Mouse (Mus musculus) right cerebral cortex, postnatal 4 days (tissue): ENCODE measurements around the gene Tmem240.
A peak's percentile ranks its signal among the peaks of the same experiment; 100 is the strongest.
"Not testable (repeated sequence)": the region's sequence is repeated elsewhere in the genome, so short reads cannot be mapped to it uniquely, and the experiment has no call there.

Experiments used
- DNase-seq: peaks from one replicate; pipeline ENCODE4 v3.0.0-alpha.2; 2022

Tmem240 gene

DNA sequence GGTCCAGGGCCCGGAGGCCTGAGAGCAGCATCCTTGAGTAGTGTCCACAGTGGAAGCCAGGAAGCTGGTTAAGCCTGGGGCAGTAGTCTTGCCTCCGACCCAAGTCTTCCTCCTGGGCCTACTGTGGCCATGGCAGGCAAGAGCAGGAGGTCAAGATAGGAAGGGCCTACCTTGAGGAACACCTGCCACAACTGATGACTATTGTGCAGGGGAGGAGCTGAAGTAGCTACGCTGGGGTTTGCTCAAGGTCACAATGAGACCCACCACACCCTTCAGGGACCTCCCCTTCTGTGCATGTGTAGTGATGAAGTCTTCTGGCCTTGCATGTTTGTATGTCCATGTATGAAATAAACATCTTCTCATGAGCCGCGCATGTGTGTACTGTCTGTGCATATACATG lies 1.2 kb downstream of the Tmem240 start:
- no peak for DNase-seq

- DNase-seq = no peak
These were observed 1.8 kb downstream of the Tmem240 start for GRCm38 (mm10) chr4:155736421-155736820.

- DNase-seq = no peak
These were observed 3.7 kb downstream of the Tmem240 start for GRCm38 (mm10) chr4:155738262-155738661.

- DNase-seq = no peak
These were observed 4.6 kb downstream of the Tmem240 start for GRCm38 (mm10) chr4:155739152-155739551.

- peak; percentile 31 for DNase-seq
These were observed 5.4 kb downstream of the Tmem240 start for GRCm38 (mm10) chr4:155739741-155740636.

- not testable (repeated sequence) for DNase-seq
These were observed 6.1 kb downstream of the Tmem240 start for GRCm38 (mm10) chr4:155740681-155741080.

DNA sequence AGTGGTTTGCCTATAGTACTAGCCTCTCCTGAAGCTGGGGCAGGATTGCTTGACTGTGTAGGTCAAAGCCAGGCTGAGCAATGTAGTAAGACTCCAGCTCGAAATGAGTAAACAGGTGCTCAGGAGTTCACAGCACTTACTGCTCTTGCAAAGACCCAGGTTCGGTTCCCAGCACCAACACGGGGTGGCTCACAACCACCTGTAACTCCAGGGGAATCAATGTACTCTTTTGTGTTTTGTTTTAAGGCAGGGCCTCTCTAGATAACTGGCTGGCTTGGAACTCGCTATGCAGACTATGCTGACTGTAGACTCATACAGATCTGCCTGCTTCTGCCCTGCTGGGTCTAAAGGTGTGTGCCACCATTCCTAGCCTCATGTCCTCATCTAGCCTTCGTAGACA lies 8.1 kb downstream of the Tmem240 start:
- no peak for DNase-seq

DNA sequence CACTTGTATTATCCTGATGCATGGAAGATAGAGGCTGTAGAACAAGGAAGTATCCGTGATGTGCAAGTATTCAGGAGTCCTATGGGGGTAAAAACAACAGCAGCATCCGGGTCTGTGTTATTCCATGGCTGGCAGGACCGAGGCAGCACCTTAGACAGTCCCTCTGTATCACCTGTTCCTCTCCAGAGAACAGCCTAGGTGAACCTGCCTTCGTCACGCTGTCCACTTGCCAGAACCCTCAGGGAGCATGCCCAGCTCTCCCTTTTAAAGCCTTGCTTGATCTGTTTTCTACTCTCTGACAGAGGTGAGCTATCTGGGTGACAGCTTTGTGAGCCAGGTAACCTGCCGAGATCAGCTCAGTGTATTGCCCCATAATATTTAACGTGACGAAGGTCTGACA lies 9.9 kb downstream of the Tmem240 start:
- no peak for DNase-seq

DNA sequence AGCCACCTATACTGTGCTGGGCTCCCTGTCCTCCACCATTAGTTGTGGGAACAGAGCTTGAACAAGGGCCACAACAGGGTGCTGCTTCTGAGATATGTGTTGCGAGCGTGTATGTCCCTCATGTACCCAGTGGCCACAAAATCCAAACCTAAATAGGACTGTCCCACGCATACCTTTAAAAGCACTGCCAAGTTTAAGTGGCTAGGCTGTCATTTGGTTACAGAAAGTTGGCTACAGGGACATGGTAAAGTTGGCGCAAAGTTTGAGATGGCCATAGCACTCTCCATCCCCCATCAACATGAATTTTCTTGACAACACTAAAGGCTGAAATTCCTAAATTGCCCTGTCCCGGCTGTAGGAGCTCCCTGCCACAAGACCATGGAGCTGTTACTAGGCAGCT lies 10.5 kb downstream of the Tmem240 start:
- DNase-seq = no peak

DNA sequence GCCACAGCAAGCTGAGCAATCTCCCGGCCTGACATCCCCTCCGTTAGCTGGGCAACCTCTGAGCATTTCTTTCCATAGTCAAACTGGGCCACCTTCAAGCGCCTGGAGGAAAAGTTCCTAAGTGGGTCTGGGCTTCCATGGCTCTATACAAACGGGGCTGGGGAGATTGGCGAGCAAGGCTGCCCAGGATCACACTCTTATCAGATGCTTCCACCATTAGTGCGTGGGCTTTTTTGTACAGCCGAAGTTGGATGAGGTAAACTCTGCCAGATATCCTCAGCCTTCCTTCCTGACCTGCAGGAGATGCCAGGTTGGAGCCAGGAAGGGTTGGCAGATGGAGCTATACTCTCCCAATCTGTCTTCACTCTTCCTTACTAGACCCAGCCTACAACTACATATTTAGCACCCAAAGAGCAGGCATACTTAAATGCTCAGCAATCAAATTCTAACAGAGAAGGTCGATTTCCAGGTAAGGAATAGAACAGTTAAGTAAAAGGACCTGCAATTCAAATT lies 11.5 kb downstream of the Tmem240 start:
- DNase-seq = no peak

DNA sequence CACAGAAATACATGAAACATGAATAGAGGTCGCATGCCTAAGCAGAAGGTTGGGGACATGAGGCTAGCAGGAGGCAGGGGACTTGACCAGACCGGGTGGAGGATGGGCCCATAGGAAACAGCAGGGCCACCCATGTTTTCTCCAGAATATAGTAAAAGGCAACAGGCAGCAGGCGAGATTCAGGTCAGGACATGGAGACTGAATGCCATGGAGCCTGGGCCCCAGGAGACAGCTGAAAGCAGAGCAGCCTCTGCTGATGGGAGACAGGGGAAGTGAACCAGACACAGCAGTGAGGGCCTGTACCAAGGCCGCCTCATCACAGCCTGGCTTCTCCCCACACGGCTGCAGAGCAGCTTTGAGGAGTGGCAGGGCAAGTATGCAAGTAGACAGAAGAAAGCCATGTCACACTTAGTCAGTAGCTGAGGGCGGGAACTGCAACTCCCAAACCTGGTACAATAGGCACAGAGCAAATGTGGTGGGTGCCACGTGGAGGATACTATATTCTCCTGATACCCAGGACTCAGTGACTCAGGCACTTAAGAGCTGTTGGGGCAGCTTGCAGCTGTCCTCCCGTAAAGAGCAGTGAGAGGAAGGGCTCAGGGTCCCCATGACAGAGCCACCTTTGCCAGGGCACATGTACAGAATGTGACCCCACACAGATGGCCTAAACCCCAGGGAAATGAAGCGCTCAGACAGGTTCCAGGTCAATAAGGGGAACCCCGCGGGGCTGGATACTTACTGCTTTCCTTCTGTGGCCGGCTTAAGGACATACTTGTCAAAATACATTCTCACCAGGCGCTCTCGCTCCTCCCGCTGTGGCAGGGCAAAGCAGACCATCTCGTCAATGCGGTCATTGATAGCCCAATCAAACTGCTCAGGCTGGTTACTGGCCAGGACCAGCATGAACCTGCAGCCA lies 12.2 kb downstream of the Tmem240 start:
- no peak for DNase-seq

GRCm38 (mm10) chr4:155757011-155757410 lies 22.4 kb downstream of the Tmem240 start:
- DNase-seq = no peak

DNA sequence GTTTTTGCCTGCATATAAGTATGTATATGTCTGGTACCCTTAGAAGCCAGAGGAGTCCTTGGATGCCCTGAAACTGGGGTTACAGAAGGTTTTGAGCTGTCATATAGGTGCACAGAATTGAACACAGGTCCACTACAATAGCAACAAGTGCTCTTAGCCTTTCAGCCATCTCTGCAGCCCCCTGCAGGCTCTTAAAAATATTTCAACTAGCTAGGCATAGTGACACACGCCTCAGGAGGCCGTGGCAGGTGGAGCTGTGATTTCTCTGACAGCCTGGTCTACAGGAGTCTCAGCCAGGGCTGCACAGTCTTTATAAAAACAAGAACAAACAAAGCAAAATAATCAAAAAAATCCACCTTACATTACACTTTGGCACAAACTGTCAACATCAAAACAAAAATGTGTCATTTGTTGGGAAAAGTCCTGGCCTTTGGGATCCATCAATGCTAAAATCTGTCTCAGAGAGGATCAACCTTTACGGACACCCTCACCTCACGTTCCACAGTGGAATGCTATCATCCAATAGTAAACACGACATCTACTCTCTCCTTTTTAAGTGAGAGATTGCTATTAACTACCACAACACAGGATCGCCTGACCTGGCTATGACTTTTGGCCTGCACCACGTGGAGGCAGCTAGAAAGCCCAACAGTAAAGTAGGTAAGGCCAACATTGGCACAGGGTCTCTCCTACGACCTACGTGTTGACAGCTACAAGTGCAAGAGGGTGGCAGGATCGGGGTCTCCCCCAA lies 25.4 kb downstream of the Tmem240 start:
- DNase-seq = no peak

DNA sequence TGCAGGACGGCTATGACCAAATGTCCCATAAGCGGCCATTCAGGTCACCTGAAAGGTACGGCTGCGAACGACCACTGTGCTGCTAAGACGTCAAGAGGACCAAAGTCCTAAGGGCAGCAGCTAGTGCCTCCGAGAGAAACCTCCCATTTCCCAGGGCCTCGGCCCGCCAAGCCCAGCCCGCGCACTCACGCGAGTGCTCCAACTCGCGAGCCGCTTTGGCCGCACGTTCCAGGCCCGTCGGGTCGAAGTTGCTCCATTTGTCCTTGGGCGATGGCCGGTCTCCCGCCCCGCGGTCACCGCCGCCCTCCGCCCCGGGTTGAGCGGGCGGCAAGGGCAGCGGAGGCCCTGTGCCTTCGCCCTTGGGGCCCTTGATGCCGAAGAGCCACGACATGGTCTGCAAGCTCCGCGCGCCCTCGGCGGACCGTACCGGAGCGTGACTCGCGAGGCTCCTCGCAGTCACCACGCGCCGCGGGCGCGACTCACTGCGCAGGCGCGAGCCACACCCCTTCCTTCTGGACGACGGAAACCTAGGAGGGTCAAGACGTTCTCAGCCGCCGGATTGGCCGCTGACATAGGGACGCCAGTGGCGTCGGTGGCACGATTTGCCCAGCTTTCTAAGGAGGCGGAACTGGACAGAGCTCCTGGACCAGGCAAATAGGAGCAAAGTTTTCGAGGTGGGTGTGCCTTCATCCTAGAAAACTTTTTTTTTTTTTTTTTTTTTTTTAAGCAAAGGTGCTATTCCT lies 26.2 kb downstream of the Tmem240 start, which contains the start of gene Atad3a:
Atad3a (minus strand) TSS at position 481 of the 743 bp plus-strand sequence.
- peak; percentile 98 for DNase-seq

DNA sequence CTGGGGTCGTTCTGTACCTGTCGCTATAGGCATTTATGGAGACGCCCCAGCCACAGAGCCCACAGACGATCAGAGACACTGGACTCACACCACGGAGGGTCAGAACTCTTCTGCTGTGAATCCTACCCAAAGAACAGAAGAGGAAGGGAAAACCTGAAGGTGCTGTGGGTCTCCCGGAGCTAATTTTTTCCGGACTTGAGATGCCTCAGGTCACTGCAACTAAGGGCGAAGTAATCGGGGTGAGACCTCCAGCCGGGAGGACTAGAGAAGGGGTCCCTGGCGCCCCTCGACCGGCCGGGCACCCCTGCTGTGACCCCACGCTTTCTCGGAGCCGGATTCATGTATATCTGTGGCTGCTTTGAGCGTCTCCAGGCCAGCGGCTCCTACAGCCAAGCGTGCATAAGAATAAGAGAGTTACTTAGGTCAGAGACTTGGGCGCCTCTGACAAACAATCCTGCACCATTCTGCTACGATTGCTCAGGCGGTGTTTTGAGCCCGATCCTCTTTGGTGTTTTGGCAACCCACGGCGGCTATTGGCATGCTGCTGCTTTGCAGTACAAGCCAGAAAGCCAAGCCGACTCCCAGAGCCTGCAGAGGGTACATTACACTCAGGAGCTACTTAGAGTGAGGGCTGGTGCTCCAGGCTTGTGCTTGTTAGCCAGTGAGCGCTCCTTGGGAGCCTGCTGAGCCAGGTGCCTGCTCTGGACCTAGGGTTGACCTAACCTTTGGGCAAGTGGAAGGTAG lies 26.9 kb downstream of the Tmem240 start:
- DNase-seq = no peak

DNA sequence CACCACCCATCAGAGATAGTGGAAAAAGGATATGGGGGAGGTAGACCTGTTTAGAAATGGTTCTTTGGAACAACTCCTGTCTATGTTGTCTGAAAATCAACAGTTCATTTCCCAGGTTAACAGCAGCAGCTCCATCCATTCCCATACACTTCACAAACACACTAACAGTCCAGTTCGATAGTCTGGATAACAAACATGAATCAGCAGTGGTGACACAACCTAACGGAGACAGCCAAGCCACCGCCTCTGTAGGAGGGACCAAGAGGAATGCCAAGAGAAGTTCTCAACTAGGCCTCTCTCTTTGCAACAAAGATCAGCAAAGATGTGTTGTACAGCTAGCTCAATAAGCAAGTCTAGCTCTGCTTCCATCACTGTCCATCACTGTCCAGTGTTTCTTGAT lies 27.8 kb downstream of the Tmem240 start:
- DNase-seq = no peak

- DNase-seq = no peak
These were observed 34.9 kb downstream of the Tmem240 start for GRCm38 (mm10) chr4:155769496-155769879.

DNA sequence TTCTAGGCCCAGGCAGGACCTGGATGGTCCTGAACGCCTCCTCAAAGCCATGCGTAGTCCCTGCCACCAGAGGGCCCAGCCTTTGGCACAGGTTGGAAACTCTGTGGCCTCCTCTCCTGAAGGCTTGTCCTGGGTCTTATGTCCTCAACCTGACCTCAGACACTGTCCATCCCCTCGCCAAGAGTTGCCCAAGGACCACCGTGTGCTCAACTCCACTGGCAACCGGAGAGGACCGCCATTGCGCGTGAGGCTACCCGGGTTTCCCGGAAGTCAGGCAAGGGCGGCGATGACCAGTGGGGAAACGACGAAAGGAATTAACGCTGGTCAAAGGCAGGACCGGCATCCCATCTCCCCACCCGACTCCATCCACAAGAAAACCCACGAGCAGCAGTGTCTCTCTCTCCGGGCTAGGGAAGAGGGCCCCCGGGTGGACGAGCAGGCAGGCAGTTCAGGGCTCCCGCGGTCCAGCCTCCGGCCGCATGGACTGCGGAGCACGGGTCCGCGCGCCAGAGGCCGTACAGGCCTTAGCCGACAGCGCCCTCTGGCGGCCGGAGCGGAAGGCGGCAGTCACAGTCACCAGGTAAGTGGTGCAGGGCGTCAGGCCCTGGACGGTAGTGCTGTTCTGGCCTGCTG lies 35.4 kb downstream of the Tmem240 start:
- peak; percentile 90 for DNase-seq

- no peak for DNase-seq
These were observed 36.0 kb downstream of the Tmem240 start for GRCm38 (mm10) chr4:155770626-155771025.

DNA sequence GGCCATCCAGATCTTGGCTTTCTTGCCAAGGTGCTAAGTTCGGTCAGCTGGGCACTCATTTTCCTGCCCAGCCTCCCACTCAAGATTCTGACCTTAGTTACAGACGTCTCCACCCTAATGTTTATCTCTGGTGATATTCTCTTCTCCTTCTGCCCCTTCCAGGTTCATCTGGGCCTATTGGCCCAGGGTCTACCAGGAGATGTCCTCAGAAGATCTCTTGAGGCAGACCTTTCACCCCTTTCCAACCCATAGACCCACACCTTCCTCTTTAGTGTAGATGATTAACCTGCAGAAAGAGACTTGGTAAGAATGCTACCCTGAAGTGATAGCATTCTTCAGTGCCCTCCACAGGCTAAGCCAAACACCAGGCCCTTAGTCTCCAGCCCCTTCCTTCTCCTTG lies 37.1 kb downstream of the Tmem240 start:
- DNase-seq = no peak

DNA sequence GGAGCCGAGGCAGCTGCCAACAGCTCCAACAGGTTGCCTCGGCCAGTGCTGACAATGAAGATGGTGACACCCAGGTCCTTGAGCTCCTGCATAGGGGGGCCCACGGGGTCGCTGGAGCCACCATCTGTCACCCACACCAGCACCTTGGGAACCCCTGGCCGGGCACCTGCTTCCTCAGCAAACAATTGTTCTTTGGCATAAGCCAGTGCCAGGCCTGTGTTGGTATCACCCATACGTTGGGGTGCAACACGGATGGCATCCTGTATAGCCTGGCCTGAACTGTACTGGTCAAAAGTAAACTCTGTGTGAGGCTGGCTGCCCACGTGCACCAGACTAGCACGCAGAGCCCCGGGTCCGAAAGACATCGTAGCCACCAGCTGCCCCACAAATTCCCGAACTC lies 38.2 kb downstream of the Tmem240 start:
- DNase-seq = no peak
